Mouse (Mus musculus) erythroblast, embryonic 14.5 days (primary cell): ENCODE results near the gene Qrfp.

Experiments
- GATA1 ChIP-seq: IDR thresholded peaks from 2 replicates; pipeline ENCODE4 v1.6.1; 2012; ENCODE audit warnings: low read length, inconsistent platforms, mixed read lengths
- TAL1 ChIP-seq: IDR thresholded peaks from 3 replicates; pipeline ENCODE4 v1.6.1; 2012; ENCODE audit warnings: low read length, inconsistent platforms, mixed read lengths

- no peak for TF ChIP-seq GATA1
- no peak for TF ChIP-seq TAL1
Measured at GRCm38 (mm10) chr2:31769115-31769514, 41.3 kb downstream of the Qrfp start.
